Mouse (Mus musculus): ENCODE data around the gene Bloc1s3.

Gene Bloc1s3

GRCm38 (mm10) chr7:19500420-19501363 lies 7.5 kb downstream of the Bloc1s3 start:
- CTCF ChIA-PET, result interaction anchor here in 2 of 4 experiments (0.7 to 1.7 kb wide), 4 partner anchors 39 to 89 kb away, joined by 3 to 10 read pairs (median 4); partner anchors contain the start of gene Ppp1r37 (in 1 of the 2)
- POLR2A ChIA-PET, result interaction anchor here in 2 of 4 experiments (0.6 to 1.0 kb wide), 3 partner anchors 171 to 272 kb away, joined by 3 to 5 read pairs (median 3); no protein-coding TSS in a partner anchor

GRCm38 (mm10) chr7:19498326-19498725 lies 9.8 kb downstream of the Bloc1s3 start:
- CTCF ChIA-PET, result interaction anchor here in 2 of 4 experiments (0.6 to 1.0 kb wide), 2 partner anchors 66 to 99 kb away, joined by 3 to 9 read pairs; no protein-coding TSS in a partner anchor
- POLR2A ChIA-PET, result interaction anchor here in 1 of 4 experiments (1.1 kb wide), 1 partner anchor 9 kb away, joined by 3 read pairs; no protein-coding TSS in a partner anchor

DNA sequence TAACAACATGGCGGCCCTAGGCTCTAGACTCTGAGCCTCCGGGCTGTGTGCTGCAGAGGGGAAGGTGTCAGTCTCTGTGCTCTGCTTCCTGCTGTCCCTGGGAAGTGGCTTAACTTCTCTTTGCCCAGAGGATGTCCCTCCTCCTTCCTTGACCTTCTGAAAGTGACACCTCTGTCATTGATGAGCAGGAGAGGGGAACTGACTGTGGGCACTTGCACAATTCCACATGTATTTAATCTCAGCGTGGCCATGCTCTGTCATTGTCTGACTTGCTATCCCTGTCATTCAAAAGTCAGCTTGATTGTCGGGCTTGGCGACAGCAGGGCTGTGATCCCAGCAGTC lies 12.0 kb downstream of the Bloc1s3 start:
- ChIA-PET POLR2A (interaction anchor here in 2 of 4 experiments (1.1 to 1.4 kb wide), 3 partner anchors 22 to 63 kb away, joined by 3 to 4 read pairs (median 3); no protein-coding TSS in a partner anchor), CTCF (interaction anchor here in 1 of 4 experiments (1.0 kb wide), 1 partner anchor 35 kb away, joined by 4 read pairs; no protein-coding TSS in a partner anchor)

DNA sequence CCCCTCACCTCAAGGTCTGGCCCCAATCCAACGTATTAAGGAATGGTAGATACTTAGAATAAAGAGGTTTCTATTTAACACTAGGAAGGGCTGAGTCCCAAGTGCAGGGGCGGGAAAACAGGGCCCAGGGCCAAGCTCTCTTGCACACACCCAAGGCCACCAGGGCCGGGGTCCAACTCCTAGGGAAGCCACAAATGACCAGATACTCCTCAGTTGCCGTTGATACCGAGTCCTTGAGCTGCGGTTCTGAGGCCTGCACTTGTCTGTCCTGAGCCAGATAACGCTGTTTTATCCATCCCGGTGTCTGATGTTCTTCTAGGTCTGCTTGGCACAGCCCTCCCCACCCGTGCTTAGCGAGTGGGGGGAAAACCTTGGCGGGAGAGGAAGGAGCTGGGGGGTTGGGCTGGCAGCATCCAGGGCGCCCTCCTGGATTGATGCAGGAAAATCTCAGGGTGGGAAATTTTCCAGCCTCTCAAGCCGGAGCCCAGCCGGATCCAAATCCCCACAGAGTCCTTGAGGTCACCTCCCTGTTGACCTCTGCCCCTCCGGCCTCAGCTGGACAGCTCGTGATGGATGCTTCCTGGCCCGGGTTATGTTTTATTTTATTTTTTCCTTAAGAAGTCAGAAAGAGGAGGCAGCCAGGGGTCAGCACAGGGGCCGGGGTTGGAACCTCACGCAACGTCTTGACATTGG lies 12.5 kb downstream of the Bloc1s3 start:
- CTCF ChIA-PET, result interaction anchor here in 1 of 4 experiments (1.0 to 1.3 kb wide), 2 partner anchors 34 to 53 kb away, joined by 3 to 4 read pairs; no protein-coding TSS in a partner anchor
- POLR2A ChIA-PET, result interaction anchor here in 2 of 4 experiments (0.7 to 1.2 kb wide), 3 partner anchors 35 to 158 kb away, joined by 3 to 4 read pairs (median 3); no protein-coding TSS in a partner anchor

- ChIA-PET POLR2A (interaction anchor here in 2 of 4 experiments (0.7 to 1.2 kb wide), 3 partner anchors 36 to 159 kb away, joined by 3 to 4 read pairs (median 3); no protein-coding TSS in a partner anchor), CTCF (interaction anchor here in 1 of 4 experiments (1.3 kb wide), 2 partner anchors 52 to 246 kb away, joined by 3 read pairs; no protein-coding TSS in a partner anchor)
These were observed 13.3 kb downstream of the Bloc1s3 start for GRCm38 (mm10) chr7:19494751-19495474.

GRCm38 (mm10) chr7:19491731-19492130 lies 16.4 kb downstream of the Bloc1s3 start:
- CTCF ChIA-PET, result no interaction called here
- POLR2A ChIA-PET, result no interaction called here

DNA sequence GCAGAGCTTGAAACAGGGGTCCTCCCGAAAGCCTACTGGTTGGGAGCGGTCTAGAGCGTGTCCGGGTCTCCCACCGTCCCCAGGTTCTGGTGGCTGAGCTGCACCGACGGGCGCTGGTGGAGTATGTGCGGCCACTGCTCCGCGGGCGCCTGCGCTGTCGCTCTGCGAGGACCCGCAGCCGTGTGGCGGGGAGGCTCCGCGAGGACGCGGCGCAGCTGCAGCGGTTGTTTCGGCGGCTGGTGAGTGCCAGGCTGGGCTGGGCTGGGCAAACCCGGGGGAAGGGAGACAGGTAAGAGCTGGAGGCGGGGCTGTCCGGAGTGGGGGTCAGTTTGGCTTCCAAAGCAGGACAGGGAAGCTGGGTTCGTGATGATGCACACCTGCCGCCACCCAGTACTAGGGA lies 18.6 kb downstream of the Bloc1s3 start:
- POLR2A ChIA-PET, result interaction anchor here in 3 of 4 experiments (0.5 to 1.8 kb wide), 11 partner anchors 18 to 312 kb away, joined by 3 to 6 read pairs (median 3); no protein-coding TSS in a partner anchor
- CTCF ChIA-PET, result interaction anchor here (0.5 to 2.4 kb wide), 9 partner anchors 8 to 78 kb away, joined by 3 to 8 read pairs (median 4); partner anchors contain the start of genes Mark4 (in 1 of the 4) and Nkpd1 (in 1 of the 4)

DNA sequence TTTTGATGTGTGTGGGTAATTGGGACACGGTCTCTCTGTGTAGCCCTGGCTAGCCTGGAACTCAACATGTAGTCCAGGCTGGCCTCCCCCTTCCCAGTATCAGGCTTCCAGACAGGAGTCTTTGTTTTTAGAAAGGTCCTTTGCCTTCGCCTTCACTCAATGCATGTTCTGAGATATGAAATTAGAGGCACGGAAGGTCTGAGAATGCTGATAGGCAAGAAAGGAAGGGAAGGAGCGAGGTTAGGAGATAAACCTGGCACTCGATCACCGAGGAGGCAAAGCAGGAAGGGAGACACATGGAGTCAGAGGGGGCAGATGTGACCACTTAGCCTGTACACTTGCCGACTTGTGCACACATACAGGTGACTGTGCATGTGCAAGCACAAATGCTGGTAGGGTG lies 21.6 kb downstream of the Bloc1s3 start:
- ChIA-PET POLR2A (interaction anchor here in 1 of 4 experiments (1.5 kb wide), 1 partner anchor 12 kb away, joined by 3 read pairs; no protein-coding TSS in a partner anchor), CTCF (interaction anchor here in 2 of 4 experiments (0.5 to 1.5 kb wide), 3 partner anchors 54 to 81 kb away, joined by 3 to 4 read pairs (median 4); no protein-coding TSS in a partner anchor)

- POLR2A ChIA-PET, result interaction anchor here in 2 of 4 experiments (0.7 to 1.5 kb wide), 4 partner anchors 8 to 23 kb away, joined by 3 to 6 read pairs (median 4); no protein-coding TSS in a partner anchor
- CTCF ChIA-PET, result interaction anchor here in 3 of 4 experiments (0.6 to 1.5 kb wide), 4 partner anchors 18 to 185 kb away, joined by 3 read pairs; partner anchors contain the start of gene Nkpd1 (in 1 of the 3)
These were observed 22.7 kb downstream of the Bloc1s3 start for GRCm38 (mm10) chr7:19485488-19485887.

DNA sequence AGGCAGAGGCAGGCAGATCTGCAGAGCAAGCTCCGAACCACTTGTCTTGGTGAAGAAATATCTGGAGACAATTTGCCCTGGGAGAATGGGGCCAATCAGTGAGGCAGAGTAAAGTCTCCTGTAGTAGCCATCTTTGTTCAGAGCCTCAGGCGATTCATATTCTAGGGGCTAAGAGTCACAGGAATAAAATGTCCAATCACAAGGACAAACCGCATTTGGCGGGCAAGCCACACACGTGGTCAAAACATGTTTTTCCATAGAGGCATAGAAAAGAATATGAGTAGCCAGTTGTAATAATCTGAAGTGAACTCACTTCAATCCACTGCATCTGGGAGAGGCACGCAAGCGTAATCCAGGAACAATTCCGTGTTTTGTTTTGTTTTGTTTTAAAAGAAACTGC lies 24.9 kb downstream of the Bloc1s3 start:
- CTCF ChIA-PET, result interaction anchor here in 2 of 4 experiments (0.5 to 0.6 kb wide), 2 partner anchors 25 to 108 kb away, joined by 3 to 8 read pairs; partner anchors contain the start of genes Bloc1s3 (in 1 of the 2) and Trappc6a (in 1 of the 2)
- POLR2A ChIA-PET, result no interaction called here

DNA sequence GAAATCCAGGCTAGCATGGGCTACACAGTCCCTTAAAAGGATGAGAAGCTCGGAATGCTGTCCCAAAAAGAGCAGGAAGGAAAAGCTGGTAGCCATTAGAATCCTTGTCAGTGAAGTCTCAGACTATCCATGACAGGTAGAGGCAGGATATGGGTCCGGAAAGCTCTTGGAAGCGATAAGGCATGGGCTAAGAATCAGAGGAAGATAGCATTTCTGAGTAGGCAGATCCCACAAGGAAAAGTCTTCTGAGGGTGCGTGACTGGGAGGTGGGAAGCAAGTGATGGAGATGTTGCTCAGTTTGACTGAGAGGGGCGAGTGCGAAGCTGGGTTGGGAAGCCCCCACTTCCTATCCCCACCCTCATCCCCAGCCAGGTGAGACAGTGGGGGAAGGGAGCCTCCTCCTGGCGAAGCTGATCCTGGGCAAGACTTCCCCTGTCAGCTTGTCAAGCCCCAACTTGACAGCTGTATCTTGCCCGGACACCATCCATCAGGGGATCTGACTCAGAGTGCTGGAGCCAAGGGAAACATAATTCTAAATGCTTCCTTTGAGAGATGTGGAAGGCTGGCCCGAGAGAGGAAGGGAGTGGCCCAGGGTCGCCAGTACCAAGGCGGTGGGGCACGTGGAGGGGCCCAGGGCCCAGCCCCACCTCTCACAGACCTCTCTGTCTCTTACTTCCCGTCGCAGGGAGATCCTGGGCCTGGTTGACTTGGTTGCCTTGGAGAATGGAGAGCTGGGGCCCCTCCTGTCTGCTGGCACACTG lies 30.4 kb downstream of the Bloc1s3 start:
- ChIA-PET CTCF (interaction anchor here (0.6 to 1.8 kb wide), 14 partner anchors 24 to 385 kb away, joined by 3 to 12 read pairs (median 4); partner anchors contain the start of genes Ckm (in 1 of the 4) and Nkpd1 (in 1 of the 4)), POLR2A (interaction anchor here in 3 of 4 experiments (0.6 to 1.3 kb wide), 7 partner anchors 8 to 151 kb away, joined by 3 to 6 read pairs (median 3); partner anchors contain the start of genes Exoc3l2 (in 1 of the 3), Nkpd1 (in 1 of the 3) and Relb (in 1 of the 3))

- POLR2A ChIA-PET, result interaction anchor here in 2 of 4 experiments (0.5 to 1.3 kb wide), 7 partner anchors 8 to 210 kb away, joined by 3 to 6 read pairs (median 3); partner anchors contain the start of genes Exoc3l2 (in 1 of the 2), Nkpd1 (in 1 of the 2) and Relb (in 1 of the 2)
These were observed 31.1 kb downstream of the Bloc1s3 start for GRCm38 (mm10) chr7:19477084-19477483.

DNA sequence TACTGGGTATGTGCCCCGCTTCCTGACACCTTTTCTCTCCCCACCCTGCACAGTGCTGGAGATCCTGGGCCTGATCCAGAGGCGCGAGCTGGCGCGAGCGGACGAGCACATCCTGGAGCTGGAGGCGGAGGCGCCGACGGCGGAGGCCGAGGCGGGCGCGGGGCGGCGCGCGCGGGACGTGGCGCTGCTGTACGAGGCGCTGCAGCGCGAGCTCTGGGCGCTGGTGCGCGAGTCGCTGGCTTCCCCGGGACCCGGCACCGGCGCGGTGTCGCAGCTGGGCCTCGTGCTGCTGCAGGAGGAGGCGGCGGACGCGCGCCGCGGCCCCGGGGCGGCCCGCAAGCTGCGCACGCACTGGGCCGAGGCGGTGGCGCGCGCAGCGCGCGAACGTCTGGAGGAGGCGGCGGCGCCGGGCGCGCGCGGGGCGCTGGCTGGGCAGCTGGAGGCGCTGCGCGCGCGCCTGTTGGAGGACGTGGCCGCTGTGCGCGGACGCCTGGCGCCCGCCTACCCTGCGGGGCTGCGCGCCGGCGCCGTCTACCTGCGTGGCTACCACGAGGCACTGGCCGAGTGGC lies 34.2 kb downstream of the Bloc1s3 start:
- CTCF ChIA-PET, result interaction anchor here (0.5 to 2.5 kb wide), 11 partner anchors 12 to 471 kb away, joined by 3 to 16 read pairs (median 5); partner anchors contain the start of gene Nkpd1 (in 1 of the 4)

More at GRCm38 (mm10) chr7:19477084-19477483, 31.1 kb downstream of the Bloc1s3 start:
- CTCF ChIA-PET, result interaction anchor here in 3 of 4 experiments (0.6 to 1.8 kb wide), 10 partner anchors 33 to 262 kb away, joined by 3 to 12 read pairs (median 4); partner anchors contain the start of gene Ckm (in 1 of the 3)

GRCm38 (mm10) chr7:19472403-19472802 lies 35.8 kb downstream of the Bloc1s3 start:
- CTCF ChIA-PET, result interaction anchor here in 2 of 4 experiments (1.0 to 1.6 kb wide), 2 partner anchors 11 to 117 kb away, joined by 5 to 6 read pairs; no protein-coding TSS in a partner anchor
- POLR2A ChIA-PET, result interaction anchor here in 2 of 4 experiments (0.7 to 2.7 kb wide), 8 partner anchors 9 to 228 kb away, joined by 3 to 7 read pairs (median 3); partner anchors contain the start of genes Apoe (in 1 of the 2), Exoc3l2 (in 1 of the 2) and Fosb (in 1 of the 2)

More for the DNA sequence above, 34.2 kb downstream of the Bloc1s3 start:
- POLR2A ChIA-PET, result interaction anchor here (0.6 to 2.7 kb wide), 15 partner anchors 10 to 460 kb away, joined by 3 to 7 read pairs (median 3); partner anchors contain the start of genes Apoe (in 1 of the 4), Bloc1s3 (in 1 of the 4), Clptm1 (in 1 of the 4) and Exoc3l2 (in 1 of the 4)

GRCm38 (mm10) chr7:19470308-19470707 lies 37.9 kb downstream of the Bloc1s3 start:
- ChIA-PET POLR2A (interaction anchor here in 3 of 4 experiments (0.5 to 2.1 kb wide), 12 partner anchors 9 to 347 kb away, joined by 3 to 7 read pairs (median 4); partner anchors contain the start of gene Tomm40 (in 1 of the 3)), CTCF (interaction anchor here in 3 of 4 experiments (0.6 to 2.6 kb wide), 11 partner anchors 9 to 295 kb away, joined by 3 to 16 read pairs (median 4); partner anchors contain the start of gene Nkpd1 (in 1 of the 3))

Data from embryonic stem cell, embryonic (primary cell).